Mouse (Mus musculus) brown adipose tissue, adult 24 weeks (tissue): ENCODE data around the gene Armc8. TPM values are rescaled to one million over a fixed set of nuclear protein-coding genes. Genes with fewer than 3 reads are reported as not detected.

ENCODE experiments used
- H3K27ac ChIP-seq: fragments of 200-500 bp; replicated peaks from 2 replicates; pipeline ENCODE4 v1.5.1; 2012; ENCODE audit warnings: low read depth, mild to moderate bottlenecking, low read length
- H3K4me1 ChIP-seq: fragments of 200-500 bp; 2 replicates; pipeline ENCODE4 v1.6.1; 2012; ENCODE audit warnings: low read length, mixed read lengths; ENCODE audit not compliant: control insufficient read depth, insufficient read depth, insufficient read length
- H3K4me3 ChIP-seq: fragments of 200-500 bp; 2 replicates; pipeline ENCODE4 v1.5.1; 2012; ENCODE audit warnings: low read depth, mild to moderate bottlenecking, low read length, moderate library complexity; ENCODE audit not compliant: insufficient read depth
- polyA plus RNA-seq: library from polyadenylated mRNA; stranded (reverse); fragments of >200 nt; gene quantifications from 2 replicates; pipeline ENCODE4 v1.2.4, GENCODE M21; 2012; ENCODE audit not compliant: missing spikeins, insufficient read depth, insufficient read length

Gene Armc8
- polyA plus RNA-seq, 1 experiment, result 11.8 TPM

GRCm38 (mm10) chr9:99480764-99481163 lies 87.9 kb downstream of the Armc8 start:
- Histone ChIP-seq H3K4me3 (no peak overlapping the region), H3K4me1 (no peaks in the 10 kb centered on the region), H3K27ac (no peak overlapping the region)

- Histone ChIP-seq H3K27ac (no peak overlapping the region), H3K4me1 (no peaks in the 10 kb centered on the region), H3K4me3 (no peak overlapping the region)
Observed at GRCm38 (mm10) chr9:99479181-99479711, 89.5 kb downstream of the Armc8 start.

DNA sequence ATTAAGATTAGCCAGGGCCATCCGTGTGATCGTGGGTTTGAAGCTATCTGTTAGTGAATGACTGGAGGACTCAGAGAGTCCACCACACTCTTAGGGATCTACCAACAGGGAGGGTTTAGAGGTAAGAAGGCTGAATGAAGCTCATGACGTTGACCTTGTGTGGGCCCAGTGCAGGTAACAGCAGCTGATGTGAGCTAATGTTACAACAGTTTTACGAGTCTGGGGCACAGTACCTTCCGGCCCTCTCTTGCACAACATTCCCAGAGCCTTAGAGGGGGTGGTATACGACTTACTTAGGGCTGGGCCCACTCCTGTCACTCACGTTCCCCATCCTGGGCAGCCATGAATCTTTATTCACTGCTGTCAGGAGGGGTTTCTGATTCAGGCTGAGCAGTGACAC lies 97.4 kb downstream of the Armc8 start:
- H3K27ac ChIP-seq, result no peak overlapping the region

DNA sequence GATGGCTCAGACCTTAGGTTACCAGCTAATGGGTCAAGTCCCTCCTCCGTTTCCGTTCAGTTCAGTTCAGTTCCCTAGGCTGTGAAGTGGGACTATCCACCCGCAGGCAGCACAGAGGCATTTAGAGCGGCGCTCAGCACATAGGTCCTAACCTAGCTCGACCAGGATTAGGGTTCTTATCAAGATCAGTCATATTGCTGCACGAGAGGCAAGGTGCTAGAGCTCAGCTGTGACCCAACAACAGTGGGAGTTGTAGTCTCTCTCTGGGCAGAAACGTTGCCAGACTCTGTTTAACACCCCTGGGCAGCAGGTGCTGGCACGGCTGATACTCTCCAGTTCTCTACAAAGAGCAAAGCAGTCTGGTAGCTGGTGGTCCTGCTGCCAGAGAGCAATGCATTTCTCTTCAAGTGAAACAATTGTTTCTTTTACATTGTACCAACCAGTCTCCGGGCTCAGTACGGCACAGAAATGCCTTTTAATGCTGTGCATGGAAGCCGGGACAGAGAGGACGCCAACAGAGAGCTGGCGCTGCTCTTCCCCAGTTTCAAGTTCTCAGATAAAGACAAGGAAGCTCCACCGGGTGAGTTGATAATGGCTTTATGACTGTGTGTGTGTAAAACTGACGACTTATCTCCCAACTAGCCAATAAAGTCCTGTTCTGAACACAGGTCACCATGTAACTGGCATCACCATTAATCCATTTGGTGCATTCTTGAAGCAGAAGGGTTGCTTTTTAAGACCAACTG lies 98.2 kb downstream of the Armc8 start:
- no peak overlapping the region for H3K27ac ChIP-seq
- no peak overlapping the region for H3K4me3 ChIP-seq
- no peaks in the 10 kb centered on the region for H3K4me1 ChIP-seq

More for the DNA sequence above, 97.4 kb downstream of the Armc8 start:
- no peaks in the 10 kb centered on the region for H3K4me1 ChIP-seq
- no peak overlapping the region for H3K4me3 ChIP-seq

DNA sequence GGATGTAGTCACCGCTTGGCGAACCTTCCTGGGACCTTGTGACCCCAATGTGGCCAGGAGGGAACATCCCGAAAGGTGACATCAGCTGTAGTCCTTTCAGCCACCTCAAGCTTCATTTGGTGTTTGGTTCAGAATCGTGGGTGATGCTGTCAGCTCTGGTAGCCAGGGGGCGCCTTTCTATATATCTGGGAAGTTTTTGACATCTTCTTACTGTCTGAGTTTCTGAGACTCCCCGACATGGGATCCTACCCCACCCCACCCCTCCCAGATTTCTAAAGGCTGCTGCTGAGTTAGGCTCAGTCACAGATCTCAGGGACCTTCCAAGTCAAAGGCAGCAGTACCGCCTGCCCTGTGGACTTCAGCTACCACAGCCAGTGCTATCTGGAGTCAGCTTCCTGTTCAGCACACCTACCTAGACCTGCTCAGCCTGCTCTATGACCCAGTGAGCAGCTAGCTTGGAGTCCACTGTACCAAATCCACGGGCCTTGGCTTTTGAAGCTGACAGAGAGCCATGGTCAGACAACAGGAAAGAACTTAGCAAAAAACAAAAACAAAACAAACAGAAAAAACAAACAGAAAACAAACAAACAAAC lies 98.9 kb downstream of the Armc8 start:
- H3K27ac ChIP-seq, result no peak overlapping the region
- no peak overlapping the region for H3K4me3 ChIP-seq
- no peaks in the 10 kb centered on the region for H3K4me1 ChIP-seq

DNA sequence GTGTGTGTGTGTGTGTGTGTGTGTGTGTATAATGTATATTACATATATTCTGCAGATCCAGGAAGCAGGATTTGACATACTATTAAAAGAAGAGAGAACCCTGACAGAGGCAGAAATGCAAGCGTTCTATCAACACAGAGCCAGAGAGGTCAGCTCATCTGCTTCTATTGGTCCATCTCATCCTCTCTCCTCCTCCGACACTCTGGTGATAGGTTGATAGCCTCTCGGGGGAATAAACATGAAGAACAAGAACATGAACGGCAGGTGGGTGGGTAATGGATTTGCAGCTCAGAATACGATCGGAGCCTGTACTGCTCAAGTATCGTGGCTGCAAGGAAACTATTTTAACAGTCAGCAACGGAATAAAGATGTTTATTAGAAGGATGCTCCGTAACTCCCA lies 100.1 kb downstream of the Armc8 start:
- no peak overlapping the region for H3K4me3 ChIP-seq
- no peak overlapping the region for H3K27ac ChIP-seq
- H3K4me1 ChIP-seq, result no peaks in the 10 kb centered on the region

DNA sequence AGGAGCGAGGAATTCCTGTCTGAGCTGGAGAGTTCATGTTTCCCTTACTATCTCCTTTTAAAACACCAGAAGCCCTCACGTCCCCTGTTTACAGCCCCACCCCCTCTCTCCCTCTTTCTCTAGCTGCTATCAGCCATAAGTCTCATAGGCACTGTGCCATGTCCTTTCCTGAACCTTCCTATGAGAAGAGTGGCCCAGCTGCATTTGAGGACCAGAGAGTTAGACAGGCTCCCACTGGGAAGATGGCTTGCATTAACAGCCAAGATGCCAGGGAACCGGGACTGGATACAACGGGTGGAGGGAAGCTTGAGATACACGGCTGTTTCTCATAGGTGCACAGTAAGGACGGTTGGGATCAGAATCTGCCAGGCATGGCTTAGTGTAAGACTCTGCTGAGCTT lies 103.8 kb downstream of the Armc8 start:
- Histone ChIP-seq H3K4me3 (no peak overlapping the region), H3K27ac (no peak overlapping the region)

DNA sequence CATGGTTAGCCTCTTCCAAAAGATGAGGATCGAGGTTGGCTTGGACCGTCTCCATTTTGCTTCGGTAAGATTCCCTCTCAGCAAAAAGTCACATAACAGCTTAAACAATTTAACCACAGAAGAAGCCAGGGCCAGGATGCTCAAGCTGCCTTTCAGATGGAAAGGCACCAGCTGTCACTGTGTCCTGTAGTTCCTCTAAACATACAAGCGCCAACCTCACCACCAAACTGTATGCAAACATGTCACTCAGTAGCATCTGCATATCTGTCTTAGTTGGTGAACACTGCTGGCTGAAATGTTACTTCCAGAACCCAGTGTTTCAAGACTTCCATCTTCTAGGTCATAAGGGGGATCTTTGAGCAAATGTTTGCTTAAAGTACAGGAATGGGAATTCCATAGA lies 109.0 kb downstream of the Armc8 start:
- no peak overlapping the region for H3K4me3 ChIP-seq
- no peak overlapping the region for H3K27ac ChIP-seq
- H3K4me1 ChIP-seq, result no peaks in the 10 kb centered on the region

More for the DNA sequence above, 103.8 kb downstream of the Armc8 start:
- H3K4me1 ChIP-seq, result no peaks in the 10 kb centered on the region

DNA sequence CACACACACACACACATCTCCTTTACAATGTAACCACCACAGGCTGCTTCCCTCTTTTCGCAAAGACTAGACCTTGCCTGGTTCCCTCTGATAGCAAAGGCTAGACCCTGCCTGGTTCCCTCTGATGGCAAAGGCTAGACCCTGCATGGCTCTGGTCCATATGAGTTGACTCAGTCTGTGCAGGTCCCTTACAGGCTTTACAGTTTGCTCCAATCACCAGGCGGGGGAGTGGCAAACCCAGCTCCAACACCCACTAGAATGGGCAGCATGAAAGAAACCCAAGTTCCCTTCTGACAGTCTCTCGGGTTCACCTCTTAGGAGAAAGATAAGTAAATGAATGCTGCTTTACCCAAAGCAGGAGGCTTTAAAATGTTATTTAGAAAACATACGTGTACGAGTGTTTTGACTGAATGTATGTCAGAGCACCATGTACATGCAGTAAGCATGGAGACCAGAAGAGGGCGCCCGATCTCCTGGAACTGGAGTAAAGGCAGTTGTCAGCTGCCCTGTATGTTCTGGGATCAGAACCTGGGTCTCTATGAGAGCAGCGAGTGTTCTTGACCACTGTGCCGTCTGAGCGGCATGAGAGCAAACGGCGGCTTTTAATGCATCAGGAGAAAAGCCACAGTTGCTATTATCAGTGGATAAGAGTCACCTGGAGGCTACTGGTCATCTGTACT lies 110.0 kb downstream of the Armc8 start:
- no peaks in the 10 kb centered on the region for H3K4me1 ChIP-seq
- no peak overlapping the region for H3K27ac ChIP-seq
- no peak overlapping the region for H3K4me3 ChIP-seq

GRCm38 (mm10) chr9:99454211-99454610 lies 114.5 kb downstream of the Armc8 start:
- Histone ChIP-seq H3K4me1 (no peaks in the 10 kb centered on the region), H3K27ac (no peak overlapping the region), H3K4me3 (no peak overlapping the region)

GRCm38 (mm10) chr9:99451161-99451560 lies 117.5 kb downstream of the Armc8 start, which contains the start of gene Nme9:
Gene Nme9 (plus strand): TSS chr9:99451475.
- Histone ChIP-seq H3K27ac (no peak within 1 kb of the TSS), H3K4me3 (no peak within 1 kb of the TSS), H3K4me1 (no peaks in the 10 kb centered on the region)

GRCm38 (mm10) chr9:99449886-99450647 lies 118.6 kb downstream of the Armc8 start:
- Histone ChIP-seq H3K27ac (no peak overlapping the region), H3K4me1 (no peaks in the 10 kb centered on the region), H3K4me3 (no peak overlapping the region)

DNA sequence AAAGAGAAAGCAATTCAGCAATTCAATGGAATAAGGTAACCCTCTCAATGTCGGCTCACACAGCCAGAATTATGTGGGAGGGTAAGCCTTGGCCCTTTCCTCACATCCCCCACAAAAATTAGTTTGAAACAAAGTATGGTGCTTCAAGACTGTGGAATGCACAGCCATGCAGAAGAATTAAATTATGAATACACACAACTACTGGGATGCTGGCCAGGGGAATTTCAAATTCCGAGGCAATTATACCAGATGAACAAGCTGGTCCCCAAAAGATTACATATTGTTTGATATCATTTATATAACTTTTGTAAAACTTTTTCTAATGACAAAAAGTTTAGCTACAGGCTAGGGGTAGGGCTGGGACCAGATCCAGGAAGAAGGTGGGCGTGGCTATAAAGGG lies 121.4 kb downstream of the Armc8 start:
- Histone ChIP-seq H3K27ac (no peak overlapping the region), H3K4me3 (no peak overlapping the region), H3K4me1 (no peaks in the 10 kb centered on the region)

DNA sequence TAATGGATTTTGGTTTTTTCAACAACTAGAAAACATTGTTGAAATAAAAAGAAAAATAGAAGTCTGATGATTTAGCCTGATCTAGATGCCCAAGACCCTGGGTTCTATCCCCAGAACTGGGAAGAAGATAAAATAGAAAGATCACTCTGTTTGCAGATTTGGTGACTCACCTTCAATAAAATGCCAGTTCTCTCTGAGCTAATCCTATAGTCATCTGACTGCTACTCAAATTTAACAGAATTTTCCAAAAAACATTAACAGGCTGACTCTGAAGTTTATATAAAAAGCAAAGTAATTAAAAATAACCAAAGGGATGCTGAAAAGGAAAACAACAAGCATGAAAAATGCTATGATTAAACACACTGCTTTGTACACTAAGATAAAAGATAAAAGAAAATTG lies 122.4 kb downstream of the Armc8 start:
- H3K4me3 ChIP-seq, result no peak overlapping the region
- no peak overlapping the region for H3K27ac ChIP-seq
- H3K4me1 ChIP-seq, result no peaks in the 10 kb centered on the region
